19 mouse cellular contexts compared by ENCODE assay signal in the genomic region with DNA sequence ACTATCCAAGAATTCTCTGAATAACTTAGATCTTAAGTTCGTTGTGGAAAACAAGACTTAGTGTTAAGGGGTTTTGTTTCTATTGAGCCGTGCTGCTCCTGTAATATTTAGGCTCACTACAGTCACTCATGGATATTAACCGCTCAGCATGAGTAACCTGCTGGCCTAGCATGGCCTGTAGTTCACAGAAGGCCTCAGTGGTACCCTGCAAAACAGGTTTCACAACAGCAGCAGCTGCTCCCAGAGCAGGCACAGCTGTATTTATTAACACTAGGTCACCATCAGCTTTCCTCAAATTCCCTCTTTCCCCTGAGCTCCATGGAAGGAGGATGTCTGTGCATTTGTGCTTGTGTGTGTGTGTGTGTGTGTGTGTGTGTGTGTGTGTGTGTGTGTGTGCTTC.
DNase-seq lines count a peak whose midpoint lies in the region; ATAC-seq lines count a peak whose summit lies in the region.
"Had no signal": no experiment of that assay in that cellular context is flagged by ENCODE, and none has a peak within 500 bp of the region (broad histone marks: within the 10 kb centered on the region; RNA-seq: fewer than 3 reads in every experiment).

No protein-coding gene starts in this region.

- no peaks in the 10 kb centered on the region for H3K27me3 ChIP-seq in stomach, embryonic 15.5 days (replicated peaks)
- H3K27me3 ChIP-seq: midbrain, embryonic 15.5 days had no signal

- H3K36me3 ChIP-seq in stomach, embryonic 15.5 days, result peaks cover 14% of the 10 kb centered on the region
- H3K36me3 ChIP-seq: midbrain, embryonic 15.5 days had no signal

- H3K9me3 ChIP-seq in stomach, embryonic 15.5 days, result no peaks in the 10 kb centered on the region
- H3K9me3 ChIP-seq: midbrain, embryonic 10.5 days; midbrain, embryonic 15.5 days had no signal

- 79% methylated on average over 3 of the region's 3 CpGs for WGBS in stomach, embryonic 15.5 days

- H3K27ac ChIP-seq in stomach, embryonic 15.5 days, result no peak overlapping the region
- H3K27ac ChIP-seq: liver, embryonic 14.5 days; midbrain, embryonic 10.5 days; midbrain, embryonic 15.5 days had no signal

- H3K4me3 ChIP-seq in stomach, embryonic 15.5 days (replicated peaks), result no peak overlapping the region
- H3K4me3 ChIP-seq: midbrain, embryonic 10.5 days; midbrain, embryonic 15.5 days had no signal

- peak; percentile 75; the same call in 1 of the 2 replicates for ATAC-seq in stomach, embryonic 15.5 days (ENCODE audit: insufficient read depth, low FRiP score, low read depth)
- ATAC-seq: forebrain, embryonic 14.5 days; hindbrain, embryonic 16.5 days; midbrain, embryonic 15.5 days had no signal

- no peak overlapping the region for H3K4me2 ChIP-seq in stomach, embryonic 15.5 days
- H3K4me2 ChIP-seq: lung, embryonic 14.5 days; midbrain, embryonic 15.5 days had no signal

- H3K9ac ChIP-seq in stomach, embryonic 15.5 days, result no peak overlapping the region
- H3K9ac ChIP-seq: liver, embryonic 14.5 days; lung, embryonic 14.5 days; midbrain, embryonic 15.5 days had no signal

- H3K4me1 ChIP-seq in stomach, embryonic 15.5 days, result no peaks in the 10 kb centered on the region
- H3K4me1 ChIP-seq: midbrain, embryonic 15.5 days had no signal

- peak; percentile 47 for DNase-seq in kidney, adult 11 months
- DNase-seq in kidney, adult 18-20 months, result no peak
- peak; percentile 28 for DNase-seq in urinary bladder, postnatal 14 days (ENCODE audit: low spot score)
- DNase-seq in urinary bladder, adult 2 months (ENCODE audit: low spot score), result no peak
- no peak for DNase-seq in MN1 (ENCODE audit: low spot score)
- no peak for DNase-seq in thymus, adult 18-20 months
- DNase-seq: adrenal gland, postnatal 25 days; cerebellum, adult 11-12 months; cerebellum, adult 9-11 months; gastrocnemius, postnatal 14 days; liver; lung, embryonic 14.5 days; right cerebral cortex, postnatal 25 days had no signal

Comparison
In these comparisons a context has a peak if more than half of its experiments do, and no peak if none do; other contexts are left out.
1. DNase-seq: peak in kidney, adult 11 months (single experiment) and urinary bladder, postnatal 14 days (single experiment); none in kidney, adult 18-20 months (single experiment), urinary bladder, adult 2 months (single experiment), MN1 (single experiment) and thymus, adult 18-20 months (0 of 2).